Mouse (Mus musculus) forebrain, embryonic 14.5 days (tissue): ENCODE data around the gene Ccdc116. TPM values are rescaled to one million over a fixed set of nuclear protein-coding genes. Genes with fewer than 3 reads are reported as not detected.

Experiments
- ATAC-seq: fragments of 200-750 bp; cut with Nextera tagmentation; 2 replicates; pipeline ENCODE4 v1.8.0; 2017; ENCODE audit warnings: mild to moderate bottlenecking, moderate library complexity
- DNase-seq: peaks from one replicate; pipeline ENCODE4 v3.0.0-alpha.2; 2015; ENCODE audit warnings: low spot score
- H3K27ac ChIP-seq: fragments of 300-500 bp; sonication (generic); 2 replicates; pipeline ENCODE4 v1.5.1; 2014; ENCODE audit warnings: low read depth, mild to moderate bottlenecking, control low read depth, low read length, moderate library complexity
- H3K27me3 ChIP-seq: fragments of 300-500 bp; sonication (generic); replicated peaks from 2 replicates; pipeline ENCODE4 v1.6.1; 2014; ENCODE audit warnings: low read length, control low read depth, mixed read lengths; ENCODE audit not compliant: control insufficient read depth, insufficient read depth
- H3K36me3 ChIP-seq: fragments of 300-500 bp; sonication (generic); 2 replicates; pipeline ENCODE4 v1.6.1; 2014; ENCODE audit warnings: low read length, control low read depth; ENCODE audit not compliant: control insufficient read depth, insufficient read depth
- H3K4me1 ChIP-seq: fragments of 300-500 bp; sonication (generic); 2 replicates; pipeline ENCODE4 v1.6.1; 2014; ENCODE audit warnings: antibody characterized with exemption, low read length, control low read depth; ENCODE audit not compliant: control insufficient read depth, insufficient read depth
- H3K4me2 ChIP-seq: fragments of 300-500 bp; sonication (generic); 2 replicates; pipeline ENCODE4 v1.6.1; 2014; ENCODE audit warnings: mild to moderate bottlenecking, control low read depth, low read length
- H3K4me3 ChIP-seq: fragments of 300-500 bp; sonication (generic); 2 replicates; pipeline ENCODE4 v1.5.1; 2014; ENCODE audit warnings: low read depth, low read length, control low read depth
- H3K9ac ChIP-seq: fragments of 300-500 bp; sonication (generic); 2 replicates; pipeline ENCODE4 v1.6.1; 2014; ENCODE audit warnings: mild to moderate bottlenecking, low read length, control low read depth, moderate library complexity
- H3K9me3 ChIP-seq: fragments of 300-500 bp; sonication (generic); replicated peaks from 2 replicates; pipeline ENCODE4 v1.6.1; 2016; ENCODE audit warnings: low read length, control low read depth, mixed read lengths; ENCODE audit not compliant: control insufficient read depth
- WGBS: fragments of 180-500 bp; shearing (Covaris S2); extraction: QIAGEN DNeasy Blood & Tissue Kit; methylation state at CpG from one replicate; pipeline ENCODE4 v1.1.7; 2014; 5-methylcytosine and 5-hydroxymethylcytosine counted together
- polyA plus RNA-seq: library from polyadenylated mRNA; unstranded; fragments of >200 nt; fragmentation: Nextera tagmentation; extraction: Ambion mirVana; gene quantifications from 2 replicates; pipeline ENCODE4 v1.2.1, GENCODE M21; 2014

Ccdc116 gene
- polyA plus RNA-seq: 0.66 and 1.4 TPM in 2 replicates

DNA sequence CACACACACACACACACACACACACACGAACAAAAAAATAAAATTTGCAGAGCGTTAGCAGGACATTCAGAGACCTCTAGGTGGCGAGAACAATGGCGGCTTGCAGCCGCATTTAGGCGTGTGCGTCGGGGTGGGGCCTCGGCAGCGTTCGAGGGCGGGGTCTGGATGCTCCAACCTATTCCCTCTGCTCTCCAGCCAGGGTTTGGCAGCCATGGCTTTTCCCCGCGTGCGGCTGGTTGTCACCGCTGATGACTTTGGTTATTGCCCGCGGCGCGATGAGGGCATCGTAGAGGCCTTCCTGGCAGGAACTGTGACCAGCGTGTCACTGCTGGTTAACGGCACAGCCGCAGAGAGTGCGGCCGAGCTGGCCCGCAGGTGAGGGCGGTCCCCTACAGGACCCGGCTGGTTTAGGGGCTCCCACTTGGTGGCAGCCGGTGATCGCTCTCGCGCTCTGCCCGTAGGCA lies at the start of gene Ccdc116:
Gene Ccdc116 (minus strand): TSS at position 458 of the 464 bp plus-strand sequence.
- Histone ChIP-seq H3K4me1 (peaks cover 3% of the 10 kb centered on the region; the same call in 1 of the 2 replicates), H3K36me3 (peaks cover 9% of the 10 kb centered on the region; the same call in 1 of the 2 replicates), H3K27me3 (0 out of 2 replicates have a peak, but pooled peaks cover 7% of the 10 kb centered on the region), H3K4me2 (peak within 1 kb of the TSS; percentile 95), H3K9me3 (no peaks in the 10 kb centered on the region), H3K9ac (peak within 1 kb of the TSS; percentile 65), H3K4me3 (peak within 1 kb of the TSS; percentile 59), H3K27ac (no peak within 1 kb of the TSS)
- peak; percentile 91 for ATAC-seq
- WGBS: under 1% methylated on average over 32 of the region's 34 CpGs
- DNase-seq: peak; percentile 95

- DNase-seq (no peak), ATAC-seq (no peak)
- H3K4me1 ChIP-seq: no peaks in the 10 kb centered on the region
- H3K27ac ChIP-seq: no peak overlapping the region
- H3K9ac ChIP-seq: no peak overlapping the region
- 95% methylated on average over 4 of the region's 4 CpGs for WGBS
- H3K4me2 ChIP-seq: no peak overlapping the region
- no peak overlapping the region for H3K4me3 ChIP-seq
- H3K36me3 ChIP-seq: no peaks in the 10 kb centered on the region
- no peaks in the 10 kb centered on the region for H3K27me3 ChIP-seq
- H3K9me3 ChIP-seq: no peaks in the 10 kb centered on the region
These were observed 46.8 kb upstream of the Ccdc116 start for GRCm38 (mm10) chr16:17193823-17194222.

GRCm38 (mm10) chr16:17185475-17185874 lies 38.4 kb upstream of the Ccdc116 start:
- H3K4me1 ChIP-seq: no peaks in the 10 kb centered on the region
- ATAC-seq (no peak), DNase-seq (no peak)
- no peak overlapping the region for H3K4me3 ChIP-seq
- H3K9ac ChIP-seq: no peak overlapping the region
- no peak overlapping the region for H3K4me2 ChIP-seq
- no peak overlapping the region for H3K27ac ChIP-seq
- H3K27me3 ChIP-seq: no peaks in the 10 kb centered on the region
- H3K36me3 ChIP-seq: peaks cover 8% of the 10 kb centered on the region; the same call in 1 of the 2 replicates
- H3K9me3 ChIP-seq: no peaks in the 10 kb centered on the region

GRCm38 (mm10) chr16:17183003-17183402 lies 36.0 kb upstream of the Ccdc116 start:
- peaks cover 8% of the 10 kb centered on the region; the same call in 1 of the 2 replicates for H3K36me3 ChIP-seq
- ATAC-seq: no peak
- DNase-seq: no peak
- H3K4me1 ChIP-seq: no peaks in the 10 kb centered on the region
- no peak overlapping the region for H3K4me3 ChIP-seq
- 88% methylated on average over 3 of the region's 3 CpGs for WGBS
- no peaks in the 10 kb centered on the region for H3K27me3 ChIP-seq
- H3K27ac ChIP-seq: no peak overlapping the region
- no peaks in the 10 kb centered on the region for H3K9me3 ChIP-seq
- H3K9ac ChIP-seq: no peak overlapping the region
- no peak overlapping the region for H3K4me2 ChIP-seq

DNA sequence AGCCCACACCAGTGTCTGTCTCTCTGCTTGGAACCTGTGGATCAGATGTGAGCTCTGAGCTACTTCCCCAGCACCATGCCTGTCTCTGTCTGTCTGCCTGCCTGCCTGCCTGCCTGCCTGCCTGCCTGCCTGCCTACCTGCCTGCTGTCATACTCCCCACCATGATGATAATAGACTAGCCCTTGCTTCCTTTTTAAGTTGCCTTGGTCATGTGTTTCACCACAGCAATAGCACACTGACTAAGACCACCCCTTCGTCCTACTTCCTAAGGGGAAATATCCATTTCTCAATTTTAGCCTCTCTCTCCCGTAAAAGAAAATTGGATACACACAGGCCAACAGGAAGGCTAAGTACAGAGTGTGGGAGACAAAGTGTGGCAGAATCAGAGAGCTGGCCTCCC lies 35.1 kb upstream of the Ccdc116 start:
- Histone ChIP-seq H3K9ac (no peak overlapping the region), H3K9me3 (no peaks in the 10 kb centered on the region), H3K27ac (no peak overlapping the region), H3K36me3 (peaks cover 12% of the 10 kb centered on the region; the same call in 1 of the 2 replicates), H3K4me3 (no peak overlapping the region), H3K4me1 (no peaks in the 10 kb centered on the region), H3K27me3 (no peaks in the 10 kb centered on the region), H3K4me2 (no peak overlapping the region)
- WGBS: 96% methylated on average over 2 of the region's 2 CpGs
- DNase-seq: no peak
- ATAC-seq: no peak

- no peak overlapping the region for H3K27ac ChIP-seq
- no peaks in the 10 kb centered on the region for H3K4me1 ChIP-seq
- H3K27me3 ChIP-seq: no peaks in the 10 kb centered on the region
- no peaks in the 10 kb centered on the region for H3K9me3 ChIP-seq
- H3K36me3 ChIP-seq: peaks cover 10% of the 10 kb centered on the region; the same call in 1 of the 2 replicates
- no peak overlapping the region for H3K4me2 ChIP-seq
- no peak overlapping the region for H3K4me3 ChIP-seq
- no peak overlapping the region for H3K9ac ChIP-seq
- 90% methylated on average over 4 of the region's 4 CpGs for WGBS
- DNase-seq (no peak), ATAC-seq (no peak)
These were observed 34.4 kb upstream of the Ccdc116 start for GRCm38 (mm10) chr16:17181382-17181781.

DNA sequence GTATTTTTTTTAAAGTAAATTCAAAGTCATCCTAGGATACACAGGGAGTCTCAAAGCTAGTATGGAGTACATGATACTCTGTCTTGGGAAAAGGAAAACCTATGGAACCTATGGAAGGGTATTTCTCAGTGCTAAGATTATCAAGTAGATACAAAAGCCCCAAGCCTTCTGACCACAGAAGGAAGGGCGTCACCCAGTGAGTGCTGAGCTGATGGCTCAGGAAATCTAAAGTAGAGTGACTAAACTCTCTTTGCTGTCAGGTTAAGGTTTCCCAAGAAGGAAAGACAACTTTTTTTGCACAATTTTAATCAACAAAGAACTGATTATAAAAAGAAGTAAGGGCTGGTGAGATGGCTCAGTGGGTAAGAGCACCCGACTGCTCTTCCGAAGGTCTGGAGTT lies 32.7 kb upstream of the Ccdc116 start:
- no peaks in the 10 kb centered on the region for H3K4me1 ChIP-seq
- peaks cover 19% of the 10 kb centered on the region for H3K36me3 ChIP-seq
- 91% methylated on average over 3 of the region's 3 CpGs for WGBS
- no peaks in the 10 kb centered on the region for H3K9me3 ChIP-seq
- H3K4me3 ChIP-seq: no peak overlapping the region
- ATAC-seq (no peak), DNase-seq (no peak)
- H3K27me3 ChIP-seq: no peaks in the 10 kb centered on the region
- H3K9ac ChIP-seq: no peak overlapping the region
- H3K27ac ChIP-seq: no peak overlapping the region
- H3K4me2 ChIP-seq: no peak overlapping the region

DNA sequence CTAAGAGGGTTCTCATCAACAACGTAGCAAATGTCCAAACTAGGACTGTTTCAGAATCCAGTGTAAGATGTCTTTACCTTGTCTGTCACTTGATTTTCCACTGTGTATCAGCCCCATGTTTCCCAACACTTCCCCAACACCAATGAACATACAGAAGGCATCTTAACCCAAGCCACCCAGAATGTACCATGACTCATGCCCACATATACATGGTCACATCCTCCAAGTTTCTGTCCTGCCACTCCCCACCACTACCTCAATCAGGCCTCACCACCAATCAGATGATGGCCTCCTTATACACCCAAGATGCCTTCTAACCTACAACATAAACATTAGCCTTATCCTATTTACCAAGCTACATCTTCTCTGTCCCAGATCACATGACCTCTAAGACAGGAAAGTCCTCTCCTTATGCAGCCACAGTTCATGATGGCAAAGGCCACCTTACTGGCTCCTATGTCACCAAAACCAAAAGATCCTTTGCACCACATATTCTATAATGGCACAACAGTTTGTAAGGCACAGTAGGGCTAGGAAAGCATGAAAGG lies 30.7 kb upstream of the Ccdc116 start:
- H3K4me2 ChIP-seq: no peak overlapping the region
- 100% methylated on average over 1 of the region's 1 CpGs for WGBS
- no peak overlapping the region for H3K9ac ChIP-seq
- no peaks in the 10 kb centered on the region for H3K9me3 ChIP-seq
- no peaks in the 10 kb centered on the region for H3K27me3 ChIP-seq
- DNase-seq (no peak), ATAC-seq (no peak)
- no peak overlapping the region for H3K27ac ChIP-seq
- H3K4me3 ChIP-seq: no peak overlapping the region
- no peaks in the 10 kb centered on the region for H3K4me1 ChIP-seq
- peaks cover 35% of the 10 kb centered on the region for H3K36me3 ChIP-seq

GRCm38 (mm10) chr16:17175765-17176164 lies 28.7 kb upstream of the Ccdc116 start:
- no peaks in the 10 kb centered on the region for H3K4me1 ChIP-seq
- no peak overlapping the region for H3K27ac ChIP-seq
- H3K9me3 ChIP-seq: no peaks in the 10 kb centered on the region
- DNase-seq: no peak
- no peaks in the 10 kb centered on the region for H3K27me3 ChIP-seq
- H3K36me3 ChIP-seq: peaks cover 47% of the 10 kb centered on the region
- no peak overlapping the region for H3K9ac ChIP-seq
- no peak for ATAC-seq
- H3K4me3 ChIP-seq: no peak overlapping the region
- no peak overlapping the region for H3K4me2 ChIP-seq
- 81% methylated on average over 2 of the region's 2 CpGs for WGBS
